Mouse (Mus musculus) ES-Bruce4 (cell line): ENCODE data around the gene Gpx7. TPM values are rescaled to one million over a fixed set of nuclear protein-coding genes. Genes with fewer than 3 reads are reported as not detected.

Experiments used
- H3K27ac ChIP-seq: 2 replicates; pipeline ENCODE4 v1.5.1; 2012; ENCODE audit warnings: low read length, inconsistent platforms; ENCODE audit not compliant: insufficient read depth
- H3K27me3 ChIP-seq: 2 replicates; pipeline ENCODE4 v1.6.1; 2012; ENCODE audit warnings: mild to moderate bottlenecking, low read length, inconsistent platforms; ENCODE audit not compliant: control insufficient read depth, poor library complexity, insufficient read depth, severe bottlenecking
- H3K36me3 ChIP-seq: 2 replicates; pipeline ENCODE4 v1.6.1; 2012; ENCODE audit warnings: inconsistent platforms, mild to moderate bottlenecking, low read length, moderate library complexity; ENCODE audit not compliant: control insufficient read depth, poor library complexity, insufficient read depth, severe bottlenecking
- H3K4me1 ChIP-seq: one replicate; pipeline ENCODE4 v1.8.1; 2011; ENCODE audit warnings: low read length; ENCODE audit not compliant: control insufficient read depth, insufficient read depth
- H3K4me3 ChIP-seq: 2 replicates; pipeline ENCODE4 v1.5.1; 2011; ENCODE audit warnings: low read depth, mild to moderate bottlenecking, low read length
- H3K9ac ChIP-seq: 2 replicates; pipeline ENCODE4 v1.6.1; 2012; ENCODE audit warnings: low read depth, mild to moderate bottlenecking, inconsistent platforms; ENCODE audit not compliant: poor library complexity, severe bottlenecking
- H3K9me3 ChIP-seq: replicated peaks from 2 replicates; pipeline ENCODE4 v1.6.1; 2012; ENCODE audit warnings: mild to moderate bottlenecking, low read length, inconsistent platforms; ENCODE audit not compliant: control insufficient read depth, poor library complexity, insufficient read depth, severe bottlenecking
- CTCF ChIP-seq: IDR thresholded peaks from one replicate; pipeline ENCODE4 v1.8.1; 2011; ENCODE audit warnings: low read depth, low read length
- EP300 ChIP-seq: IDR thresholded peaks from 2 replicates; pipeline ENCODE4 v1.6.1; 2011; ENCODE audit warnings: low read depth, low read length; ENCODE audit not compliant: insufficient read depth
- POLR2A ChIP-seq: IDR thresholded peaks from one replicate; pipeline ENCODE4 v1.8.1; 2011; ENCODE audit warnings: low read length; ENCODE audit not compliant: insufficient read depth
- polyA plus RNA-seq: library from polyadenylated mRNA; stranded (reverse); fragments of >200 nt; gene quantifications from 2 replicates; pipeline ENCODE4 v1.2.4, GENCODE M21; 2011; ENCODE audit warnings: low read depth; ENCODE audit not compliant: missing spikeins, insufficient read depth, insufficient read length

Gene Gpx7
- polyA plus RNA-seq, 1 experiment, result 11.5 TPM

- H3K9ac ChIP-seq, result no peak overlapping the region
- no peak overlapping the region for H3K4me3 ChIP-seq
- H3K4me1 ChIP-seq, result no peaks in the 10 kb centered on the region
- no peaks in the 10 kb centered on the region for H3K27me3 ChIP-seq
- H3K27ac ChIP-seq, result no peak overlapping the region
- TF ChIP-seq CTCF (no peak), POLR2A (no peak), EP300 (no peak)
- no peaks in the 10 kb centered on the region for H3K9me3 ChIP-seq
- no peaks in the 10 kb centered on the region for H3K36me3 ChIP-seq
Measured at GRCm38 (mm10) chr4:108434781-108435180, 28.0 kb upstream of the Gpx7 start.

GRCm38 (mm10) chr4:108434221-108434620 lies 27.5 kb upstream of the Gpx7 start:
- H3K36me3 ChIP-seq, result no peaks in the 10 kb centered on the region
- no peak overlapping the region for H3K9ac ChIP-seq
- H3K27me3 ChIP-seq, result no peaks in the 10 kb centered on the region
- H3K4me3 ChIP-seq, result no peak overlapping the region
- H3K27ac ChIP-seq, result no peak overlapping the region
- H3K4me1 ChIP-seq, result no peaks in the 10 kb centered on the region
- TF ChIP-seq POLR2A (no peak), CTCF (no peak), EP300 (no peak)
- H3K9me3 ChIP-seq, result no peaks in the 10 kb centered on the region

- H3K9me3 ChIP-seq, result no peaks in the 10 kb centered on the region
- H3K9ac ChIP-seq, result no peak overlapping the region
- H3K4me3 ChIP-seq, result no peak overlapping the region
- no peaks in the 10 kb centered on the region for H3K27me3 ChIP-seq
- H3K36me3 ChIP-seq, result no peaks in the 10 kb centered on the region
- TF ChIP-seq POLR2A (no peak), CTCF (no peak), EP300 (no peak)
- no peak overlapping the region for H3K27ac ChIP-seq
- no peaks in the 10 kb centered on the region for H3K4me1 ChIP-seq
Measured at GRCm38 (mm10) chr4:108433341-108433740, 26.6 kb upstream of the Gpx7 start.

- no peak overlapping the region for H3K27ac ChIP-seq
- no peak overlapping the region for H3K9ac ChIP-seq
- no peaks in the 10 kb centered on the region for H3K4me1 ChIP-seq
- TF ChIP-seq POLR2A (no peak), CTCF (no peak), EP300 (no peak)
- no peaks in the 10 kb centered on the region for H3K36me3 ChIP-seq
- H3K27me3 ChIP-seq, result no peaks in the 10 kb centered on the region
- no peaks in the 10 kb centered on the region for H3K9me3 ChIP-seq
- H3K4me3 ChIP-seq, result no peak overlapping the region
Measured at GRCm38 (mm10) chr4:108431561-108431936, 24.8 kb upstream of the Gpx7 start.

GRCm38 (mm10) chr4:108430656-108431560 lies 24.1 kb upstream of the Gpx7 start:
- no peaks in the 10 kb centered on the region for H3K9me3 ChIP-seq
- no peaks in the 10 kb centered on the region for H3K36me3 ChIP-seq
- no peak overlapping the region for H3K27ac ChIP-seq
- H3K27me3 ChIP-seq, result no peaks in the 10 kb centered on the region
- H3K4me3 ChIP-seq, result no peak overlapping the region
- TF ChIP-seq EP300 (no peak), POLR2A (no peak), CTCF (no peak)
- no peak overlapping the region for H3K9ac ChIP-seq
- no peaks in the 10 kb centered on the region for H3K4me1 ChIP-seq

- TF ChIP-seq POLR2A (no peak), EP300 (no peak)
- Histone ChIP-seq H3K36me3 (no peaks in the 10 kb centered on the region), H3K4me1 (no peaks in the 10 kb centered on the region), H3K9ac (no peak overlapping the region), H3K9me3 (no peaks in the 10 kb centered on the region), H3K4me3 (no peak overlapping the region), H3K27me3 (no peaks in the 10 kb centered on the region), H3K27ac (no peak overlapping the region)
Measured at GRCm38 (mm10) chr4:108428341-108428721, 21.6 kb upstream of the Gpx7 start.
